Mouse (Mus musculus): ENCODE data around the gene Serbp1. TPM values are rescaled to one million over a fixed set of nuclear protein-coding genes. Genes with fewer than 3 reads are reported as not detected.

The Serbp1 gene
- 100 to 1,000 TPM; 418 to 546 TPM for polyA plus RNA-seq (2017; shearing (Covaris generic))

DNA sequence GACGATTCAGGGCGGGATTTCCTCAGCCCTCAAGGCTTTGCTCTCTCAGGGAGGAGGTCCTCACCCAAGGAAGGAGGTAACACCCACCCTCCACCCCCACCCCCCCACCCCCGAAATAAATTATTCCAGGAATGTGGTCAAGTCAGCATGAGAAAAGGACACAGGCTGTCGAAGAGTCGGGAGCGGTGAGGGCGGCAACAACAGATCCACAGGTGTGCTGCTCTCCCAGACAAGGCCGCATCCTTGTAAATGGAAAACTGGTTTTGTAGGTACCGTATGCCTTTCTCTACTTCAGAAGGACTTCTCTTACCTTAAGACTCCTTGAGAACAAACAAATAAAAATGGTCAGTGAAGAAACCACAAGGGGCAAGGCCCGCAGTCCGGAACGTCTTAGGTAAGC lies at the start of gene Serbp1:
Gene Serbp1 (plus strand): TSS at position 200 of the 400 bp plus-strand sequence.

Other genes starting within 250 kb of the Serbp1 start
- gene Gadd45a, start 200.7 kb upstream of the Serbp1 start, polyA plus RNA-seq (2017; shearing (Covaris generic)): 10 to 100 TPM; 16.8 to 19.4 TPM
- 1 to 10 TPM in 1 of 2 experiments, under 1 TPM in 1; 0.86 to 1.4 TPM for gene Il12rb2, start 138.0 kb downstream of the Serbp1 start, polyA plus RNA-seq (2017; shearing (Covaris generic))